Mouse (Mus musculus) heart, postnatal 36 days (tissue): ENCODE results near the gene Magix. TPM values are rescaled to one million over a fixed set of nuclear protein-coding genes. Genes with fewer than 3 reads are reported as not detected.
"Not testable (repeated sequence)": the region's sequence is repeated elsewhere in the genome, so short reads cannot be mapped to it uniquely, and the experiment has no call there.

Experiments used
- DNase-seq, 2 experiments: peaks; one replicate each; pipeline ENCODE4 v3.0.0; 2021 to 2022
- intact Hi-C: fragments of 180-260 bp; cut with DNase I; formaldehyde crosslinking; loops from one replicate; pipeline ENCODE4 v1.15.1; 2025
- total RNA-seq, 2 experiments: library from RNA; stranded (reverse); gene quantifications; 2 replicates each; pipeline ENCODE4 v1.2.3; 2021

Magix gene
- 10 to 100 TPM; 25.2 to 33.2 TPM for total RNA-seq

DNA sequence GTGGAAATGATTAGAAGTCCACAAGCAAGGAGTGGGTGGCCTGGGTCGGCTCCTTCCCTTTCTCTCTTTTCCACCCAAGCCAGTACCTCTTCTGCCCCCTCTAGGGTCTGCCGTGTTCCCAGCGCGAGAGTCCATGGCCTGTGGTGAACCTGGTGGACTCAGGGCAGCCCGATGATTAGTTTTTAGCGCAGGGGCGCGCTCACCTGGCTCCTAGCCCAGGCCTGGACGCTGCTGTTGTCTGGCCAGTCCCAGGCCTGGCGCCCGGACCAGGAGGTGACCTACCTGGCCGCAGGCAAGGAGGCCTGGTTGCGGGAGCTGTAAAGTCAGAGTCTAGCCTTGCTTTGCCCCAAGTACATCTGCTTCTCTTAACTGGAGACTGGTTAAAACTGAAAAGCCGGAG lies at the start of gene Magix:
Magix (minus strand) TSS at position 388 of the 400 bp plus-strand sequence.
- intact Hi-C loops = no loop called here
- peak; percentile 43 to 46 for DNase-seq

DNA sequence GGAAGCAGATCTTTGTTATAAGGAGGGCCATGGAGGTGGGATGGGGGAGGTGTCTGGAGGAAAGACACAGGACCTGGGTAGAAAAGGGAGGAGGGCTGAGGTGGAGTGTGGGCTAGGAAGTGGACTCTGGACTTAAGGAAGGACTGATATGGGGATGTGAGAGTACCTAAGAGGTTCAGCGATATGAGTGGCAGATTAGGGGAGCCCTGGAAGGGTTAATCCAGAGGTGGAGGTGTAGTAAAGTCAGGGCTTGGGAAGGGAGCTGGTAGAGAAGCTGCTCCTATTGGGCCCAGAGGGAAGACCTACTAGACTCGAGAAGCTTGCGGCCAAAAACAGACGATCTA lies 47.8 kb upstream of the Magix start:
- intact Hi-C loops = loop anchor here (10.0 kb wide), 1 partner anchor 416 kb away; the partner anchor contains the start of gene Rbm3
- no peak for DNase-seq

DNA sequence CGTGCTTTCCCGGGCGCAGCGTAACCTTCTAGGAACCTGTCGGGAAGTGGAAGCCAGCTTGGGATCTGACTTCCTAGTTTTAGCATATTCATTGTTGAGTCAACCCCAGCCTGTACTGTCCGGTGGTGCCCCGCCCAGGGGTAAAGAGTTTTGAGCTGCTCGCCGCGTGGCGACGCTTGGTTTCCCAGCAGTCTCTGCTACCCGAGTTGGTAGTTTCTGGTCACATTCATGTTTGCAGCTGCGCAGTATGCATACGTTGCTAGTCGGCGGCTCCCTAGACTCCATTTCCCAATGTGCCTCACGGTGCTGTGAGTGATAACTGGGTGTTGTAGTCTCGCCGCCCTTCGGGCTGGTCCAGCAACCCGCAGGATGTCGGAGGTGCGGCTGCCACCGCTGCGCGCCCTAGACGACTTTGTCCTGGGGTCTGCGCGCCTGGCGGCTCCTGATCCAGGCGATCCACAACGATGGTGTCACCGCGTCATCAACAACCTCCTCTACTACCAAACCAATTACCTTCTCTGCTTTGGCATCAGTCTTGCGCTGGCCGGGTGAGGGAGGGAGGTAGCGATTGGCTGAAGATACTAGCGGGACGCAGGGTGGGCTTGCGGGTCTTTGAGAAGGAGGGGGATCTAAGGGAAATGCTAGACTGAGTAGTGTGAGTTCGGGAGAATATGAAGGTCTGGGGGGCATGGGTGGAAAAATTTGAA lies 47.3 kb upstream of the Magix start, which contains the start of gene Praf2:
Praf2 (plus strand) TSS at position 225 of the 707 bp plus-strand sequence.
- intact Hi-C loops = loop anchor here (10.0 kb wide), 1 partner anchor 416 kb away; the partner anchor contains the start of gene Rbm3
- peak; percentile 68 to 71 for DNase-seq

DNA sequence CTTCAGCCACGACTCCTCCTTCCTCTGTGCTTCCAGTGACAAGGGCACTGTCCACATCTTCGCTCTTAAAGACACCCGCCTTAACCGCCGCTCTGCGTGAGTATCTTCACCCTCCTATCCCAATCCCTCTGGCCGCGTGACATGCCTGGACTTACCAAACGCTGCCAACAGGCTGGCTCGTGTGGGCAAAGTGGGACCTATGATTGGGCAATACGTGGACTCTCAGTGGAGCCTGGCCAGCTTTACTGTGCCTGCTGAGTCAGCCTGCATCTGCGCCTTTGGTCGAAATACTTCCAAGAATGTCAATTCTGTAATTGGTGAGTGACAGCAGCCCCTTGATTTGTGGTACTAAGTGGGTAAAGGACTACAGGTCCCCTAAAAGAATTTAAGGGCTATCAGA lies 46.1 kb upstream of the Magix start:
- intact Hi-C loops = loop anchor here (10.0 kb wide), 1 partner anchor 418 kb away; the partner anchor contains the start of gene Rbm3

DNA sequence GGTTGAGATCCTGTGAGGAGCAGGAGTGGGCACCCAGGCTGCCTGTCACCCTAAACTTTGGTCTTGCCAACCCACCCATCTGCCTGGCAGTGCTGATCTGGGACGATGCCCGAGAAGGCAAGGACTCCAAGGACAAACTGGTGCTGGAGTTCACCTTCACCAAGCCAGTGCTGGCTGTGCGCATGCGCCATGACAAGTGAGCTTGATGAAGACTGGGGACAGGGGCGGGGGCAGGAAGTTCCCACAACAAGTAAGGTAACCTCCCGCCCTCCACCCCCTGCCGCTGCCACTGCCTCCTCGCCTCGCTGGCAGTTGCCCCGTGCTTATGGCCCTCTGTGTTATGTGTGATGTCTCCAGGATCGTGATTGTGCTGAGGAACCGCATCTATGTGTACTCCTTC lies 44.8 kb upstream of the Magix start:
- no peak for DNase-seq
- intact Hi-C loops = loop anchor here (10.0 kb wide), 1 partner anchor 419 kb away; the partner anchor contains the start of gene Rbm3

More for the DNA sequence above, 46.1 kb upstream of the Magix start:
- DNase-seq = no peak

DNA sequence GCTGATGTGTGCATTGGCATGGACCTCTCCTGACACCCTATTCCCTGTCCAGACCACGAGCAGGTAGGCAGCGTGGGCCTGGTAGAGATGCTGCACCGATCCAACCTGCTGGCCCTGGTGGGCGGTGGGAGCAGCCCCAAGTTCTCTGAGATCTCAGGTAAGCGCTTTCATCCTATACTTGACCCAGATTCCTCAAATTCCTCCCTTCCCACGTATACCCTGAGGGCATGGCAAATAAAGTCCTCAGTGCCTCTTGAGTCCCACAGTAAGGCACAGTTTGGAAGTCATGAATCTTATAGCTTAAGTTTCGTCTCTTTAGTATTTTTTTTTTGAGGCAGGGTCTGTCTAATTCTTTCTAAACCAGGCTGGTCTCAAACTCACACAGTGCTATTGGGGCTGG lies 43.1 kb upstream of the Magix start:
- no peak for DNase-seq
- intact Hi-C loops = loop anchor here (10.0 kb wide), 1 partner anchor 421 kb away; the partner anchor contains the start of gene Rbm3

DNA sequence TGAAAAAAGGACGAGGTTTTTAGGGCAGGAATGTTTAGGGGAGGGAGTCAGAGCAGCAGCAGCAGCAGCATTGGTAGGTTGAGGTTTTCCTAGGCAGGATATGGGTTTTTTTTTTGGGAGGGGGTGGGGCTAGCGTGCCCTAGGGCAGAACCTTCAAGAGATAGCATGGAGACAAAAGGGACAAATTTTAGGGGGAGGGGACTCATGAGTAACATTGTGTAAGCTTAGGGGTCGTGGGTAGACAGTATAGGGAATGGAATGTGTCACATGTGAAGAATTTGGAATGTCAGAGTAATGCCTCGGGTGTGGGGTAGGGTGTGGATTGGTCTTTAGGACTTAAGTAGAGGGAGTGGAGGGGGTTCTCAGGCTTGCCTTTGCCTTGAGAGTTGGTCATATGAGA lies 41.6 kb upstream of the Magix start:
- DNase-seq = no peak
- intact Hi-C loops = loop anchor here (10.0 kb wide), 1 partner anchor 422 kb away; the partner anchor contains the start of gene Rbm3

DNA sequence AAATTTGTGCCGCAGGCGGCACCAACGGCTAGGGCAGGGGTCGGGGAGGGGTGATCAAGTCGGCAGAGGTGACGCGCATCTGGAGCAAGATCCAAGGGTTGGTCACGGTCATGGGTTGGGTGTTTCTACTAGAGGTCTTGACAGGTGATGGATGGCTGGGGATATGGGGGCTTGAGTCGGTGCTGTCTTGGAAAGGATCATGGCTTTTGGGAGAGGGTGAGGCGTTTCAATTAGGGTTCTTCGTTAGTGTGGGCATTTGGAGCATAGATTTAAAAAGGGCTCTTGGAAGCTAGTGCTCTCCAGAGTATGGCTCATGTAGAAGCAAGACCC lies 41.2 kb upstream of the Magix start:
- no peak for DNase-seq
- intact Hi-C loops = loop anchor here (10.0 kb wide), 1 partner anchor 423 kb away; the partner anchor contains the start of gene Rbm3

DNA sequence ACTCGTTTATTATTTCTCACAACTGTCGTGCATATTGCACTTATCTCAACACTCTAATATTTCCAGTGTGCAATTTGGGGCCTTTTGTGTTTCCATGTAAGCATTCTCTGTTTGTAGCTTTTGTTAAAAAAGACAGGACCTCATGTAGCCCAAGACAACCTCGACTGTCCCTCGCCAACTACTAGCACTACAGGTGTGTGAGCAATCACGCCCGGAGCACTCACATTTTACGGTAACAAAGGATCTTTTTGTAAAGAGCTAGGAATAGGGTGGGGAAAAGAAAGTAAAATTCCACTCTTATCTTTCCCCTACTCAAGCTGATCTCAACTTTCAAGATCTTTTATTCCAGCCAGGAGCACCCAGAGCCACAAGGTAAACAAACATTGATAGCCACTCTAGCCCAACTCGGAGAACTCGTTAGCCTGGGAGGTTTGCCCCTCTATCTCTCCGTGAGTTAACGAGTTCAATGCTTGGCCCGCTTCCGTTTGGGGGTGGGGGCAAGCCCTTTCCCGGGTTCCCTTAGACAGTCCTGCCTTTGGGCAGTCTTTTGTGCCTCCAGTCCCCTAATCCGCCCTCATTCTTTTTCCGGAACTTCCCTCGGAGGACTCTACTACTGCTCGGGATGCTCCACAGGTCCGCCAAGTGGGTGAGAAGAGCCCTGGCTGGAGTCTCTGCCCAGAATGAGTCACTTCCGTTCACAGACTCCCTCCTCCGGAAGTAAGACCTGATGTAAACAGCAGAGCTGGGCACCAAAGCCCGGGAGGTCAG lies 40.6 kb upstream of the Magix start, which contains the start of gene Gm45208:
Gm45208 (plus strand) TSS at position 732 of the 768 bp plus-strand sequence.
- peak; percentile 70 to 79 for DNase-seq
- intact Hi-C loops = loop anchor here (10.0 kb wide), 1 partner anchor 423 kb away; the partner anchor contains the start of gene Rbm3

DNA sequence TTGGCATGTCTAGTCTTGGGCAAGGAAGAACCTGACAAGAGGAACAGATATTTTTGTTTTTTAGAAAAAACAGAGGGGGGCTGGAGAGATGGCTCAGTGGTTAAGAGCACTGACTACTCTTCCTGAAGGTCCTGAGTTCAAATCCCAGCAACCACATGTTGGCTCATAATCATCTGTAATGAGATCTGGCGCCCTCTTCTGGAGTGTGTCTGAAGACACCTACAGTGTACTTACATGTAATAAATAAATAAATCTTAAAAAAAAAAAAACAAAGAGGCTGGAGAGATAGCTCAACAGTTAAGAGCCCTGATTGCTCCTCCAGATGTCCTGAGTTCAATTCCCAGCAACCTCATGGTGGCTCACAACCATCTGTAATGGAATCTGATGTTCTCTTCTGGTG lies 35.0 kb upstream of the Magix start:
- DNase-seq, intact Hi-C loops: not testable (repeated sequence)

- peak; percentile 86 to 89 for DNase-seq
- intact Hi-C loops = not testable (repeated sequence)
These were observed 33.3 kb upstream of the Magix start, which contains the start of gene Wdr45 for GRCm38 (mm10) chrX:7714135-7714899. Wdr45 (plus strand) TSS chrX:7714333.

- intact Hi-C loops, DNase-seq: not testable (repeated sequence)
These were observed 32.7 kb upstream of the Magix start for GRCm38 (mm10) chrX:7713764-7714134.

- intact Hi-C loops = loop anchor here (5.0 to 10.0 kb wide), 3 partner anchors 90 to 372 kb away; partner anchors contain the start of genes Cacna1f, Ccdc22, Foxp3 and Ppp1r3f
- peak; percentile 71 to 72 for DNase-seq
These were observed 15.9 kb upstream of the Magix start, which contains the start of gene Gpkow for GRCm38 (mm10) chrX:7696954-7697381. Gpkow (plus strand) TSS chrX:7697131.

DNA sequence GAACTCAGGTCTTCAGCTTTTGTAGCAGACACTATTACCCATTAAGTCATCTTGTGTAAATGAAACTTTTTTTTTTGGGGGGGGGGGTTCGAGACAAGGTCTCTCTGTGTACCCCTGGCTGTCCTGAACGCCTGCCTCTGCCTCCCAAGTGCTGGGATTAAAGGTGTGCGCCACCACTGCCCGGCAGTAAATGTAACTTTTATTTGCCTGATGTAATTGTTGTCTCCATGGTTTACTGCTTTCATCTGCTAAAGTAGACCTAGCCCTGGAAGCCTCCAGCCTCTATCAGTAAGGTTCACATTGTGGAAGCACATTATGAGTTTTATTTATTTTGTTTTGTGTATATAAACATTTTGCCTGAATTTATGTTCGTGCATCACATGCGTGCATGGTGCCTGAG lies 15.5 kb upstream of the Magix start:
- no peak for DNase-seq
- intact Hi-C loops = loop anchor here (5.0 to 10.0 kb wide), 3 partner anchors 89 to 372 kb away; partner anchors contain the start of genes Cacna1f, Ccdc22, Foxp3 and Ppp1r3f

- DNase-seq = peak in 1 of 2 experiments; percentile 29
- intact Hi-C loops = loop anchor here (2.0 to 10.0 kb wide), 4 partner anchors 46 to 368 kb away; partner anchors contain the start of genes Foxp3 and Ppp1r3f
These were observed 11.8 kb upstream of the Magix start for GRCm38 (mm10) chrX:7692862-7693261.

DNA sequence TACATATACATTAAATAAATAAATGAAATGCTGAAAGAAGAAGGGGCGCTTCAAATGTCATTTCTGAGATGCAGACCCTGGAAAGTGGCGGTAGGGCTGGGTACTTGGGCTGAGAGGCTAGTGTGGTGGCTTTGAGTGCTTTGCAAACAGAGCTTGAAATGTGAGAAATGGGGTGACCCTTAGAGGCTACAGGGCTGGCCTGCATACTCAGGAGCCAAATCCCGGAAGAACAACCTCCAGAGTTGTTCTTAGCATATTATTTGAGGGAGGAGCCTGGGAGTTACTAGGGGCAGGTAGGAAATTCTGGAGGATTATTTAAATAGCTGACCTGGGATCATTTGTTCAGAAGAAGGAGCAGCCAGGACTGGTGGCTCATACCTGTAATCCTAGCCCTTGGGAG lies 9.4 kb upstream of the Magix start:
- intact Hi-C loops = loop anchor here (5.0 to 10.0 kb wide), 3 partner anchors 43 to 366 kb away; partner anchors contain the start of genes Foxp3 and Ppp1r3f
- no peak for DNase-seq

GRCm38 (mm10) chrX:7688321-7688720 lies 7.3 kb upstream of the Magix start:
- intact Hi-C loops = no loop called here
- DNase-seq = no peak

GRCm38 (mm10) chrX:7680057-7680412 lies 1.0 kb downstream of the Magix start:
- intact Hi-C loops = no loop called here
- DNase-seq = no peak

DNA sequence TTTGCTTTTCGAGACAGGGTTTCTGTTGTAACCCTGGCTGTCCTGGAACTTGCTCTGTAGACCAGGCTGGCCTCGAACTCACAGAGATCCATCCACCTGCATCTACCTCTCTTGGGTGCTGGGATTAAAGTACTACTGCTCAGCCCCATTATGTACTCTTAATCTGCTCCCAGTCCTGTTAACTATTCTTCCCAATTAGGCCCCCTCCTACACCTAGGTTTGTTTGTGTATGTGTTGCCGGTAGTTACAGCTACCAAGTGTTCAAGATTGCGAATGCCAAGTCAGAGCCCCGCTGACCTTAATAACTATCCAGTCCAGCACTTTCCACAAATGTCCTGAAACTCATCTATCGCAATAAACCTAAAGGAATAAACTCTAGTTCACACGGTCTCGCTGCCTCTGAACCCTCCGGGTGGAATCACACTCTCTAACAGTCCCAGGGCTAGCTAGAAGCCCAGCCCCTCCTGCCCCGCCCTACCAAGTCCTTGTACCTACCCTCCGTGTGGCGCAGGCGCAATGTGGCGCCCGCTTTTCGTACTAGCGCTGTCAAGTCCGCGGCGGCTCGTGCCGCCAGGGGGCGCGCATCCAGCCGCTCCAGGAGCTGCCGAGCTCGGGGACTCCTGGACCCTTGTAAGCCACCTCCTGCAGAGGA lies 1.5 kb downstream of the Magix start:
- DNase-seq = peak; percentile 88 to 91
- intact Hi-C loops = loop anchor here (2.0 to 5.0 kb wide), 2 partner anchors 31 to 1277 kb away; no protein-coding TSS in a partner anchor
